Mouse (Mus musculus) central nervous system, embryonic 18 days (tissue): ENCODE data around the gene Magea8. TPM values are rescaled to one million over a fixed set of nuclear protein-coding genes. Genes with fewer than 3 reads are reported as not detected.

Experiments
- polyA plus RNA-seq: library from polyadenylated mRNA; depleted of rRNA; stranded (reverse); fragments of >200 nt; gene quantifications from 2 replicates; pipeline ENCODE4 v1.2.3, GENCODE M21; 2012; rRNA removed

Gene Magea8
- not detected in 2 replicates for polyA plus RNA-seq

GRCm38 (mm10) chrX:154995750-154996149 lies at the start of gene Magea8:
TSS of gene Magea8 (minus strand) at chrX:154995850.

DNA sequence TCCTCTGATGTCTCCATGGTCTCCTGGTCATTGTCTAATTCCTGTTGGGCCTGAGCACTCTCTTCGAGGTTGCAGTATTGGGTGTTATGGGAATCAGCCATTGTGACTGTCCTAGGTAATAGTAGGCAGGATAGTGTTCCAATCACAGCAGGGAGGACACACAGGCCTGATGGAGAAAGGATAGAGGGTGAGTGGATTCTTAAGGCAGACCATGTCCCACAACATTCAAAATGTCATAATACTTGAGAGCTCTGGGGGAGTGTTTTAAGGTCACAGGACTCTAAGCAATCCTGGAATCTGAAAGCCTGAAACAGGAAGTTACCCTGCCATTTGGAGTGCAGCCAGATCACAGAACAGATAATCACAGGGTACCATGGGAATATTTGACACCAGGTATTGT lies 46.2 kb downstream of the Magea8 start, which contains the start of gene Magea3:
Magea3 (minus strand) TSS at position 101 of the 400 bp plus-strand sequence.

DNA sequence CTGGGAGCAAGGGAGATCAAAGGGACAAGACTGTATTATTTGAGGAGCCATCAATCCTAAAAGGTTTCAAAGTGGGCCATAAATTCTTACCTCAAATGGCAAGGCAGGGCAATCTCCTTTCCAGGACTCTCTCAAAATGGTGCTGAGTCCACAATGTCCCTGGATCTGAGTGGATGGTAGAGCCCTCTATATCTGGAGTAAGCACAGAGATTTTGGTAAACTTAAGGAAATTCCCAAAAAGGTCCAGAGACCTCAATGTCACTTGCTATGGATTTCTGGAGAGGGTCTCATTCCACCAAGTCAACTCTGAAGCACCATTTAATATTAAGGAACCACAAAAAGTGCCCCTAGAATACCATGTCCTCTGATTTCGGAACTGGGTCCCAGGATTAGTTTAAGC lies 59.8 kb downstream of the Magea8 start, which contains the start of gene Magea6:
Magea6 (minus strand) TSS at position 101 of the 400 bp plus-strand sequence.

Other genes starting within 250 kb of the Magea8 start
- not detected in 2 replicates for gene Cldn34b1, start 105.6 kb downstream of the Magea8 start, polyA plus RNA-seq
- gene Magea6, start 59.9 kb downstream of the Magea8 start, polyA plus RNA-seq, result not detected in 2 replicates
- not detected in 2 replicates for gene Magea3, start 46.3 kb downstream of the Magea8 start, polyA plus RNA-seq
- gene Magea5, start 67.3 kb upstream of the Magea8 start, polyA plus RNA-seq, result not detected in 2 replicates
- gene Magea1, start 93.9 kb upstream of the Magea8 start, polyA plus RNA-seq, result not detected in 2 replicates
- gene Magea2, start 97.8 kb upstream of the Magea8 start, polyA plus RNA-seq, result not detected in 2 replicates
- not detected in 2 replicates for gene Cldn34b2, start 132.6 kb upstream of the Magea8 start, polyA plus RNA-seq
- 45.3 and 49.3 TPM in 2 replicates for gene Sat1, start 220.6 kb upstream of the Magea8 start, polyA plus RNA-seq